Mouse (Mus musculus): ENCODE data around the gene Fezf1. TPM values are rescaled to one million over a fixed set of nuclear protein-coding genes. Genes with fewer than 3 reads are reported as not detected.

Gene Fezf1
- total and polyA plus RNA-seq, 2 experiments from 2014 or later = 0.05 TPM; not detected in 1

DNA sequence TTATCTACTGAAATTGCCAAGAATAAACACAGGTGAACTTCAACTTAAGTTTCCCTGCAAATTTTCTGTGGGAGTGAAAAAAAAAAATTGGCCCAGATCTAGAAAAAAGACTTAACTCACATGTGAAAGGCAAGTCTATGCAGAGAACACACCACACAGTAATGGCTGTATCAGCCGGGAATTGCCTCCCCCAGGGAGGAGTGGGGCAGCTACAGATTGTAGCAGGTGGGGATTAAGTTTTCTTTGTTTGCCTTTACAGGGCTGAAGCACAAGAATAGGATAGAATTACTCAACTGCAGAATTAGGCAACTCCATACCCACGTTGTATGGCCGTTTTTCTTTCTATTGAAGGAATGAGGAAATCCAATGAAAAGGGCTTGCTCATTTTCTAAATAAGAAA, 36.7 kb downstream of the Fezf1 start:
- DNase-seq (ENCODE audit: low spot score) = no peak
- Histone ChIP-seq H3K36me3 (ENCODE audit: insufficient read depth, low read length) (no peaks in the 10 kb centered on the region), H3K4me1 (ENCODE audit: insufficient read depth, low read length) (no peaks in the 10 kb centered on the region), H3K4me2 (ENCODE audit: low read depth, low read length) (no peak overlapping the region), H3K9ac (replicated peaks; ENCODE audit: low read length) (no peak overlapping the region), H3K27me3 (ENCODE audit: insufficient read depth, low read length) (no peaks in the 10 kb centered on the region), H3K27ac (no peak overlapping the region), H3K4me3 (ENCODE audit: low read length) (no peak overlapping the region), H3K9me3 (ENCODE audit: low read length) (no peaks in the 10 kb centered on the region)
- no peak for TF ChIP-seq CTCF (IDR thresholded peaks at IDR 0.05; ENCODE audit: low read depth)
- WGBS = 57% methylated on average over 3 of the region's 3 CpGs
- ATAC-seq = no peak

DNA sequence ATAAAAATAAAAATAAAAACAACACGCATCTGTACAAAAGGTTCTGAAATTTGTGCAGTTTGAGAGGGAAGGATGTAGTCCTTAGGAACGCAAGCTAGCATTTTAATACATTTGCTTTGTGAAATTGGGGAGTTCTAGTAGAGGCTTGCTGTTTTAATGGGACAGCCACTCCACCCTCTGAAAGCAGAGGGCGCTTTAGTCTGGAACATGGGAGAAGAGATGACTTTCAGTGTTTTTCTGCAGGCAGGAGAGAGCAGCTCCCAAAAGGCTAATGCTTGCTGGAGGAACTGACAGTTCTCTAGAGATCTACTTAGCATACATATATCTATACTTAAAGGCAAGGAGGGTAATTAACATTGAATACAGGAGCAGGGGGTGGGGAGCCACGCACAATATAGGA, 40.4 kb downstream of the Fezf1 start:
- ATAC-seq (no peak), DNase-seq (ENCODE audit: low spot score) (peak; percentile 35)
- TF ChIP-seq CTCF (IDR thresholded peaks at IDR 0.05; ENCODE audit: low read depth) = peak; percentile 48
- Histone ChIP-seq H3K27me3 (ENCODE audit: insufficient read depth, low read length) (no peaks in the 10 kb centered on the region), H3K4me1 (ENCODE audit: insufficient read depth, low read length) (no peaks in the 10 kb centered on the region), H3K4me3 (ENCODE audit: low read length) (no peak overlapping the region), H3K4me2 (ENCODE audit: low read depth, low read length) (no peak overlapping the region), H3K36me3 (ENCODE audit: insufficient read depth, low read length) (no peaks in the 10 kb centered on the region), H3K9me3 (ENCODE audit: low read length) (no peaks in the 10 kb centered on the region), H3K9ac (replicated peaks; ENCODE audit: low read length) (no peak overlapping the region), H3K27ac (no peak overlapping the region)
- WGBS = 66% methylated on average over 4 of the region's 4 CpGs

DNA sequence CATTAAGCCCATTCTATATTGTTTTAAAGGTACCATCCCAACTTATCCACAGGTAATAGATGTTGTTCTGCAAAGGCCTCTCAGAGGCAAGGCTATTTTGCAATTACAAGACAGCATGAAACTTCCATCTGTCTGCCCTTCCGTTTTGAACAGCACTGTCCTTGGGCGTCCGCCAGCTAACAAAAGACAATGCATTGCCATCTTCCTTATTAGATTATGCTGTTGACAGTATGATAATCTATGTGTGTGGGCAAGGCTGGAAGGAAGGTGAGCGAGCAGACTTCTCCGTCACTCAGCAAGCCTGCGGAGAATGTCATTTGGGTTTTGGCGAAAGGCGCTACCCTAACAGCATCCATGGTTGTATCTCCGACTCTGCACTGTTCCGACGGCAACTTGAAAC, 45.5 kb downstream of the Fezf1 start:
- Histone ChIP-seq H3K4me3 (ENCODE audit: low read length) (no peak overlapping the region), H3K4me2 (ENCODE audit: low read depth, low read length) (peak overlapping the region; percentile 22; the same call in 1 of the 2 replicates), H3K27me3 (ENCODE audit: insufficient read depth, low read length) (no peaks in the 10 kb centered on the region), H3K36me3 (ENCODE audit: insufficient read depth, low read length) (no peaks in the 10 kb centered on the region), H3K9ac (replicated peaks; ENCODE audit: low read length) (no peak overlapping the region), H3K9me3 (ENCODE audit: low read length) (no peaks in the 10 kb centered on the region), H3K27ac (no peak overlapping the region), H3K4me1 (ENCODE audit: insufficient read depth, low read length) (no peaks in the 10 kb centered on the region)
- peak; percentile 31 for DNase-seq (ENCODE audit: low spot score)
- WGBS = 62% methylated on average over 11 of the region's 11 CpGs
- no peak for TF ChIP-seq CTCF (IDR thresholded peaks at IDR 0.05; ENCODE audit: low read depth)
- ATAC-seq = no peak; the same call in 1 of the 2 replicates

Other genes starting within 250 kb of the Fezf1 start
- 0.52 and 0.54 TPM in 2 replicates for gene Aass, start 115.4 kb downstream of the Fezf1 start, total RNA-seq (2014; rRNA removed)
- gene Aass, start 115.4 kb downstream of the Fezf1 start, polyA plus RNA-seq (2015; fragmentation: Nextera tagmentation; extraction: Ambion mirVana) = 0.59 and 0.61 TPM in 2 replicates

Measured in hindbrain, postnatal 0 days (tissue).